Mouse (Mus musculus) layer of hippocampus, postnatal 25 days (tissue): ENCODE results near the gene Vmn1r167. TPM values are rescaled to one million over a fixed set of nuclear protein-coding genes. Genes with fewer than 3 reads are reported as not detected.
"Not testable (repeated sequence)": the region's sequence is repeated elsewhere in the genome, so short reads cannot be mapped to it uniquely, and the experiment has no call there.

ENCODE experiments used
- DNase-seq, 2 experiments: peaks; one replicate each; pipeline ENCODE4 v3.0.0; 2022; ENCODE audit warnings: mixed read lengths in 2 of 2, low spot score in 1 of 2; ENCODE audit errors: extremely low spot score in 1 of 2
- total RNA-seq, 2 experiments: library from RNA; stranded (reverse); gene quantifications; 2 replicates each; pipeline ENCODE4 v1.2.3; 2021

The Vmn1r167 gene
- not detected for total RNA-seq

DNA sequence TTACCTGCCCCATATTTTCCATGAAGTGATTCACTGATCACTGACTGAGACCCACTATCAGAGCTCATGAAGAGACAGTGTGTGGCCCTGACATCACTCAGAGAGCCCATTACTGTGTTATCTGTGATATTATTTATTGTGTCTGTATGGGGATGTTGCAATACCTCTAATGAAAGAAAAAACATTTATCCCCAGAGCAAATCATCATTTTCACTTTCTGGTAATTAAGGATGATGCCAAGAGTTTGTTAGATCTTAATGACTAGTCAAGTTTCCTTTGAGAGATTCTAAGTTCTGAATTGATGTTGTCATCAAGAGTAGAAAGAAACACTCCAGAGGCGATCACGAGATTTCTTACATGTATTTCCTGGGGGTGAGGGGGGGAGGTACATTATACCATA is at the start of gene Vmn1r167:
Gene Vmn1r167, minus strand, starts transcription at position 101 of the 400 bp plus-strand sequence.
- not testable (repeated sequence) for DNase-seq

- DNase-seq, result not testable (repeated sequence)
Measured at GRCm38 (mm10) chr7:23539432-23539831, 32.4 kb upstream of the Vmn1r167 start, which contains the start of gene Vmn1r168. Vmn1r168 (plus strand) TSS chr7:23539732.

GRCm38 (mm10) chr7:23472886-23473285 is 34.1 kb downstream of the Vmn1r167 start:
- not testable (repeated sequence) for DNase-seq

- DNase-seq, result not testable (repeated sequence)
Measured at GRCm38 (mm10) chr7:23470832-23471231, 36.2 kb downstream of the Vmn1r167 start.

- not testable (repeated sequence) for DNase-seq
Measured at GRCm38 (mm10) chr7:23470201-23470600, 36.8 kb downstream of the Vmn1r167 start.

Other genes starting within 250 kb of the Vmn1r167 start
- not detected for gene Gm6902, start 228.3 kb downstream of the Vmn1r167 start, total RNA-seq
- not detected for gene Nlrp4e, start 206.0 kb downstream of the Vmn1r167 start, total RNA-seq
- gene Nlrp5, start 121.3 kb downstream of the Vmn1r167 start, total RNA-seq, result not detected
- not detected for gene Vmn1r168, start 32.5 kb upstream of the Vmn1r167 start, total RNA-seq
- gene Vmn1r169, start 68.3 kb upstream of the Vmn1r167 start, total RNA-seq, result not detected
- not detected for gene Vmn1r170, start 99.0 kb upstream of the Vmn1r167 start, total RNA-seq
- not detected for gene Vmn1r171, start 123.5 kb upstream of the Vmn1r167 start, total RNA-seq
- gene Vmn1r172, start 151.1 kb upstream of the Vmn1r167 start, total RNA-seq, result not detected
- not detected for gene Vmn1r173, start 193.5 kb upstream of the Vmn1r167 start, total RNA-seq
- not detected for gene Vmn1r174, start 245.1 kb upstream of the Vmn1r167 start, total RNA-seq